Mouse (Mus musculus) thymus, adult 2 months (tissue): ENCODE data around the gene Cbl. TPM values are rescaled to one million over a fixed set of nuclear protein-coding genes. Genes with fewer than 3 reads are reported as not detected.

Source experiments
- DNase-seq: peaks from one replicate; pipeline ENCODE4 v3.0.0; 2021
- H3K27ac ChIP-seq: fragments of 200-500 bp; 2 replicates; pipeline ENCODE4 v1.5.1; 2012; ENCODE audit warnings: low read length, control low read depth; ENCODE audit not compliant: control insufficient read depth, insufficient read depth
- H3K27me3 ChIP-seq: fragments of 200-500 bp; 2 replicates; pipeline ENCODE4 v1.6.1; 2012; ENCODE audit warnings: mild to moderate bottlenecking, low read length, moderate library complexity, mixed read lengths; ENCODE audit not compliant: control insufficient read depth, insufficient read depth
- H3K36me3 ChIP-seq: fragments of 200-500 bp; 2 replicates; pipeline ENCODE4 v1.6.1; 2012; ENCODE audit warnings: mild to moderate bottlenecking, low read length, moderate library complexity; ENCODE audit not compliant: control insufficient read depth, insufficient read depth
- H3K4me1 ChIP-seq: fragments of 200-500 bp; replicated peaks from 2 replicates; pipeline ENCODE4 v1.6.1; 2012; ENCODE audit warnings: low read length; ENCODE audit not compliant: control insufficient read depth, insufficient read depth
- H3K4me3 ChIP-seq: fragments of 200-500 bp; 2 replicates; pipeline ENCODE4 v1.5.1; 2012; ENCODE audit warnings: mild to moderate bottlenecking, low read length, control low read depth, moderate library complexity; ENCODE audit not compliant: control insufficient read depth, insufficient read depth
- CTCF ChIP-seq: fragments of 200-500 bp; IDR thresholded peaks from 2 replicates; pipeline ENCODE4 v1.5.1; 2012; ENCODE audit warnings: mild to moderate bottlenecking, control low read depth, low read length, moderate library complexity, borderline replicate concordance; ENCODE audit not compliant: control insufficient read depth, poor library complexity, insufficient read depth; ENCODE audit errors: extremely low read depth
- POLR2A ChIP-seq: fragments of 200-500 bp; IDR thresholded peaks from 2 replicates; pipeline ENCODE4 v1.6.1; 2012; ENCODE audit warnings: mild to moderate bottlenecking, low read length, control low read depth, moderate library complexity; ENCODE audit not compliant: control insufficient read depth, poor library complexity, insufficient read depth; ENCODE audit errors: extremely low read depth
- WGBS: fragments of 180-500 bp; shearing (Covaris S2); methylation state at CpG from one replicate; pipeline ENCODE4 v1.1.7; 2018; 5-methylcytosine and 5-hydroxymethylcytosine counted together
- polyA plus RNA-seq: library from polyadenylated mRNA; depleted of rRNA; stranded (reverse); fragments of >200 nt; gene quantifications from 2 replicates; pipeline ENCODE4 v1.2.3, GENCODE M21; 2012

The Cbl gene
- polyA plus RNA-seq, 1 experiment, result 132 TPM

DNA sequence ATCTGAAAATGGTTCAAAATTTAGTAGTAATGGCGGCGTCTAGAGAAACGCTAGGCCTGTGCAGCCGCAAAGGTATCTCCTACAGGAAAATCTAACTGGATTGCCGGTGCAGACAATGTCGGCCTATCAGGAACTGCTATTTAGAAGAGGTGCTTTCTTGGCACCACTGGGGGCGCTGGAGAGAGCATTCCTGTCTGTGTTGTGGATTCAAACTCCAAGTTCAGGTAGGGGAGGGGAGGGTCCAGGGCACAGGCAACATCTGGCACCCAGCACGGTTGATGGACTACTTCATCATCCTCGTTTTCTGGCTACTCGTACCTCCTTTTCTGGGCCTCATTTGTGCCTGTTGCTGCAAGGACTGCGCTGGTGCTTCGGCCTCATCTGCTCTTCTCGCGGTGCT lies 55.5 kb downstream of the Cbl start:
- Histone ChIP-seq H3K27me3 (no peaks in the 10 kb centered on the region), H3K27ac (no peak overlapping the region), H3K4me3 (no peak overlapping the region), H3K36me3 (peaks cover 9% of the 10 kb centered on the region), H3K4me1 (peaks cover 26% of the 10 kb centered on the region)
- DNase-seq, result peak; percentile 33
- WGBS, result 94% methylated on average over 14 of the region's 14 CpGs
- TF ChIP-seq POLR2A (no peak), CTCF (0 out of 2 replicates have a peak, but pooled peaks have one; percentile 31)

DNA sequence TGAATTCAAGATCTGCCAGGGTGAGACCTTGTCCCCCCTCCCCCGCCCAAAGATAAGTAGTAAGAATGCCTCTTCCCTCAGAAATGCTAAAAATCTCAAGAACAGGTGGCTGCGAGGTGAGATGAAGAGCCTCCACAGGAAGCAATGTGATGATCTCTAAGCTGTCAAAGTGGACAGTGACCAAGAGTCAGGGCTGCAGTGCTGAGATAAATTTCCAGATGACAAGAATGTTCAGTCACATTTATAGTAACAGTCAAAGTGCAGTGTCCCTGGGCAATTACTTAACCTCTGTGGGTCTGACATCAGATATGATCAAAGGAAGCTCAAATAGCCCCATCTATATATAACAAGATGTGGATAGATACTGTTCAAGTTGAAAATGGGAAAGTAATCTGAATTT lies 56.4 kb downstream of the Cbl start:
- peak overlapping the region; percentile 54; the same call in 1 of the 2 replicates for H3K27ac ChIP-seq
- H3K4me3 ChIP-seq, result no peak overlapping the region
- H3K4me1 ChIP-seq, result peaks cover 26% of the 10 kb centered on the region
- TF ChIP-seq POLR2A, result no peak
- TF ChIP-seq CTCF, result no peak
- H3K36me3 ChIP-seq, result peaks cover 19% of the 10 kb centered on the region
- 39% methylated on average over 2 of the region's 2 CpGs for WGBS
- H3K27me3 ChIP-seq, result no peaks in the 10 kb centered on the region
- DNase-seq, result no peak

DNA sequence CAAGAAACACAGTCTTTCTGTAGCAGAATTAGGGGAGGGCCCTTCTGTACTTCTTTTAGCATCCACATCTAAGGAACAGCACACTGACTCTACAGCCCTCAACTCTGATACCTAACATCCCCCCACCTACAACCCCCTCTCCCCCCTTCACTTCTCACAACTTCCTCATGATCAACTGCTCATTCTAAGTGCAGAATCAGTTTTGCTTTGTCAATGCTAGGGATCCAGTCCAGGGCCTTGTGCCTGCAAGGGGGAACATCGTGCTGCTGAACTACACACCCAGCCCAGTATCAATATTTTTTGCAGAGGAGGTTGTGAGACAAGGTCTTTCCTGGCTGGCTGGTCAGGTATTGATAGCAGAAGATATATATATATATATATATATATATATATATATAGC lies 57.9 kb downstream of the Cbl start:
- H3K27me3 ChIP-seq, result no peaks in the 10 kb centered on the region
- peaks cover 33% of the 10 kb centered on the region for H3K36me3 ChIP-seq
- no peak overlapping the region for H3K4me3 ChIP-seq
- TF ChIP-seq CTCF (no peak), POLR2A (no peak)
- peaks cover 24% of the 10 kb centered on the region for H3K4me1 ChIP-seq
- DNase-seq, result no peak
- no peak overlapping the region for H3K27ac ChIP-seq
- 13% methylated on average over 1 of the region's 1 CpGs for WGBS

DNA sequence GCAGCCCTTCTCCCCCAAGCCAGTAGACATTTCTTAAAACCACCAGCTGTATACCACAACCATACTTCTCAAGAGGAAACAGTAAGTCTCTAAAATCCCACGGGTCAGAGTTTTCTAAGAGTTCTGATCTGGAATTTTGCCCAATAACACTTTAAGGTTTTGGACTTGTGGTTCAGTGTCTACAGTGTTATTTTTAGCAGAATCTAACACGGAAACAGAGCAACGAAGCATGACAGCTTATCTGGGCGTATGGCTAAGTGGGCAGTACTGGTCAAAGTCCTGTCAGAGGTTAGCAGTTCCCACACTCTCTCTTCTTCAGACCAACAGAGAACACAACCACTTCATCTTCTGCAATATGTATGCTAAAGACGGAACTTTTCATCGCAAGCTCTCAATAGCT lies 58.3 kb downstream of the Cbl start:
- Histone ChIP-seq H3K4me1 (peaks cover 20% of the 10 kb centered on the region), H3K4me3 (no peak overlapping the region), H3K27ac (no peak overlapping the region), H3K36me3 (peaks cover 37% of the 10 kb centered on the region), H3K27me3 (no peaks in the 10 kb centered on the region)
- no peak for DNase-seq
- no peak for TF ChIP-seq POLR2A
- no peak for TF ChIP-seq CTCF
- WGBS, result 33% methylated on average over 6 of the region's 6 CpGs

DNA sequence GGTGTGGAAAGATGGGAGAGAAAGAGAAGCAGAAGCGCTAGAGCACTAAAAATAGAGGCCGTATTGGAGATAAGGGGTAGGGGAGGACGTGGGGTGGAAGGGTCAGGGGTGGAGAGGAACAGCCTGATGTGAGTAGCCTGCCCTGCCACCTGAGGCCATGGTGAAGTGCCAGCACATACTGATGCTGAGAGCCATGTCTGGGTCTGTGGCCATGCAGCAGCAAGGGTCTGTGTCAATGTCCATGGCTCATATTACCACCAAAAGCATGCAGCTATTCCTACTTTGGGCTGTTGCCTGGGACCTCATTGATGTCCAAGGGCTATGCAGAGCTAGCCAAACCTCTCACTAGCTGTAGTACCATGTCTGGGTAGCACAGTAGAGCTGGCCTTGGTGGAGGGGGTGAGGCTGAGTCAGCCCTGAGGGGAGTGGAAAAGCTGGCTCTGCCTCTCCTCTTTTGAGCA lies 63.1 kb downstream of the Cbl start:
- Histone ChIP-seq H3K27ac (no peak overlapping the region), H3K4me1 (no peaks in the 10 kb centered on the region), H3K4me3 (no peak overlapping the region), H3K36me3 (peaks cover 79% of the 10 kb centered on the region), H3K27me3 (no peaks in the 10 kb centered on the region)
- no peak for TF ChIP-seq POLR2A
- TF ChIP-seq CTCF, result no peak
- no peak for DNase-seq
- 95% methylated on average over 3 of the region's 3 CpGs for WGBS

DNA sequence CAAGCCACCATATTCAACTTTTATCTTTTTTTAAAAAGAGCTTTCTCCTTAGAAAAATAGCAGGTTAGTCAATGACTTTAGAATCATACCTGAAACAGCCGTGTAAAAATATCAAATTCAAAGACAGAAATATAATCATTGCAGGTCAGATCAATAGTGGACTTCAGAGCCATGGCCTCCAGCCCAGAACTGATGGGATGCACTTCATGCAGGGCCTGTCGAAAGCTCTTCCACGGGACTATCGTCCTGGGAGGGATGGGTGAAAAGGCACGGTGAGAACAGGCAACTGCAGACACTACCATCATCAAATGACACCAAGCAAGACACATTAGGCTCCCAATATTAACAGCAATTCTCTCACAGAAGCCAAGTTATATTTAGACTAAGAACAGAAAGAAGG lies 64.9 kb downstream of the Cbl start:
- Histone ChIP-seq H3K36me3 (peaks cover 97% of the 10 kb centered on the region), H3K27ac (no peak overlapping the region), H3K4me1 (no peaks in the 10 kb centered on the region), H3K27me3 (no peaks in the 10 kb centered on the region), H3K4me3 (no peak overlapping the region)
- WGBS, result 73% methylated on average over 5 of the region's 5 CpGs
- no peak for TF ChIP-seq POLR2A
- no peak for DNase-seq

DNA sequence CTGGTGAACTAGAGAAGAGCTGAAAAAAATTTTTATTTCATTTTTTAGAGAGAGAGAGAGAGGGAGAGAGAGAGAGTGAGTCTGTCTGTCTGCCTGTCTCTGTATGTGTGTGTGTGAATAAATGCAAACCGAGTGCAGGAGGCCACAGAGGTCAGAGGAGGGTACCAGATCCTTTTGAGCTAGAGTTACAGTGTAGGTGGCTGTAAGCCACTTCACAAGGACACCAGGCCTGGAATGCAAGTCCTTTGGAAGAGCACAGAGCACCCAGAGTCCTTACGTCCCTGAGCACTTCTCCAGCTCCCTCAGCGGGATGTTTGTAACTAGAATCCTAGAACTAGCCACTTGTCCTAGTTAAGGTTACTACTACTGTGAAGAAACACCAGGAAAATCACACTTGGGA lies 74.0 kb downstream of the Cbl start:
- Histone ChIP-seq H3K27ac (no peak overlapping the region), H3K27me3 (no peaks in the 10 kb centered on the region), H3K4me1 (no peaks in the 10 kb centered on the region), H3K36me3 (peaks cover 100% of the 10 kb centered on the region), H3K4me3 (no peak overlapping the region)
- no peak for TF ChIP-seq CTCF
- no peak for TF ChIP-seq POLR2A
- 92% methylated on average over 3 of the region's 3 CpGs for WGBS
- no peak for DNase-seq
